Mouse (Mus musculus): ENCODE measurements around the gene Sub1. TPM values are rescaled to one million over a fixed set of nuclear protein-coding genes. Genes with fewer than 3 reads are reported as not detected.
A peak's percentile ranks its signal among the peaks of the same experiment; 100 is the strongest.

Gene Sub1
- polyA plus RNA-seq, 1 experiment from 2014 or later = 608 TPM

- no peaks in the 10 kb centered on the region for H3K27me3 ChIP-seq (replicated peaks; ENCODE audit: insufficient read depth, low read length)
- 89% methylated on average over 5 of the region's 5 CpGs for WGBS
- no peak for ATAC-seq
- H3K9ac ChIP-seq (replicated peaks; ENCODE audit: low read depth) = no peak overlapping the region
- no peak for TF ChIP-seq CTCF (IDR thresholded peaks at IDR 0.05)
- no peak for TF ChIP-seq EP300 (IDR thresholded peaks at IDR 0.05)
- H3K27ac ChIP-seq (ENCODE audit: low read length) = no peak overlapping the region
- H3K4me2 ChIP-seq (replicated peaks; ENCODE audit: low read depth, low read length) = no peak overlapping the region
- no peaks in the 10 kb centered on the region for H3K36me3 ChIP-seq (ENCODE audit: insufficient read depth, low read length)
- no peak overlapping the region for H3K4me3 ChIP-seq (ENCODE audit: low read depth, low read length)
- no peak for DNase-seq (ENCODE audit: low spot score)
- H3K4me1 ChIP-seq (ENCODE audit: insufficient read depth, low read depth, low read length) = no peaks in the 10 kb centered on the region
- no peaks in the 10 kb centered on the region for H3K9me3 ChIP-seq (ENCODE audit: low read length)
These were observed 12.1 kb upstream of the Sub1 start for GRCm38 (mm10) chr15:12008894-12009293.

- 56% methylated on average over 13 of the region's 13 CpGs for WGBS
- Histone ChIP-seq H3K27ac (ENCODE audit: low read length) (no peak overlapping the region), H3K27me3 (replicated peaks; ENCODE audit: insufficient read depth, low read length) (no peaks in the 10 kb centered on the region), H3K9ac (replicated peaks; ENCODE audit: low read depth) (no peak overlapping the region), H3K4me2 (replicated peaks; ENCODE audit: low read depth, low read length) (no peak overlapping the region), H3K9me3 (ENCODE audit: low read length) (no peaks in the 10 kb centered on the region), H3K4me1 (ENCODE audit: insufficient read depth, low read depth, low read length) (no peaks in the 10 kb centered on the region), H3K4me3 (ENCODE audit: low read depth, low read length) (no peak overlapping the region), H3K36me3 (ENCODE audit: insufficient read depth, low read length) (no peaks in the 10 kb centered on the region)
- ATAC-seq (0 out of 2 replicates have a peak, but pooled peaks have one; percentile 30), DNase-seq (ENCODE audit: low spot score) (no peak)
- TF ChIP-seq CTCF (IDR thresholded peaks at IDR 0.05) = peak; percentile 34
- no peak for TF ChIP-seq EP300 (IDR thresholded peaks at IDR 0.05)
These were observed 11.4 kb upstream of the Sub1 start for GRCm38 (mm10) chr15:12007971-12008800.

GRCm38 (mm10) chr15:12007421-12007820 lies 10.6 kb upstream of the Sub1 start:
- ATAC-seq = no peak
- Histone ChIP-seq H3K36me3 (ENCODE audit: insufficient read depth, low read length) (no peaks in the 10 kb centered on the region), H3K4me1 (ENCODE audit: insufficient read depth, low read depth, low read length) (no peaks in the 10 kb centered on the region), H3K4me3 (ENCODE audit: low read depth, low read length) (no peak overlapping the region), H3K4me2 (replicated peaks; ENCODE audit: low read depth, low read length) (no peak overlapping the region), H3K9me3 (ENCODE audit: low read length) (no peaks in the 10 kb centered on the region), H3K27ac (ENCODE audit: low read length) (no peak overlapping the region), H3K9ac (replicated peaks; ENCODE audit: low read depth) (no peak overlapping the region), H3K27me3 (replicated peaks; ENCODE audit: insufficient read depth, low read length) (no peaks in the 10 kb centered on the region)
- no peak for DNase-seq (ENCODE audit: low spot score)
- WGBS = 82% methylated on average over 7 of the region's 7 CpGs
- TF ChIP-seq CTCF (IDR thresholded peaks at IDR 0.05) (no peak), EP300 (IDR thresholded peaks at IDR 0.05) (no peak)

- Histone ChIP-seq H3K9ac (replicated peaks; ENCODE audit: low read depth) (no peak overlapping the region), H3K4me2 (replicated peaks; ENCODE audit: low read depth, low read length) (no peak overlapping the region), H3K9me3 (ENCODE audit: low read length) (no peaks in the 10 kb centered on the region), H3K27ac (ENCODE audit: low read length) (no peak overlapping the region), H3K27me3 (replicated peaks; ENCODE audit: insufficient read depth, low read length) (no peaks in the 10 kb centered on the region), H3K36me3 (ENCODE audit: insufficient read depth, low read length) (no peaks in the 10 kb centered on the region), H3K4me1 (ENCODE audit: insufficient read depth, low read depth, low read length) (no peaks in the 10 kb centered on the region), H3K4me3 (ENCODE audit: low read depth, low read length) (no peak overlapping the region)
- no peak for ATAC-seq
- TF ChIP-seq EP300 (IDR thresholded peaks at IDR 0.05) (no peak), CTCF (IDR thresholded peaks at IDR 0.05) (no peak)
- no peak for DNase-seq (ENCODE audit: low spot score)
- WGBS = 89% methylated on average over 6 of the region's 6 CpGs
These were observed 9.4 kb upstream of the Sub1 start for GRCm38 (mm10) chr15:12006169-12006568.

GRCm38 (mm10) chr15:11995815-11996201 lies 975 bp downstream of the Sub1 start:
- Histone ChIP-seq H3K36me3 (ENCODE audit: insufficient read depth, low read length) (no peaks in the 10 kb centered on the region), H3K27me3 (replicated peaks; ENCODE audit: insufficient read depth, low read length) (no peaks in the 10 kb centered on the region), H3K4me3 (ENCODE audit: low read depth, low read length) (peak overlapping the region; percentile 100), H3K4me1 (ENCODE audit: insufficient read depth, low read depth, low read length) (peaks cover 10% of the 10 kb centered on the region; the same call in 1 of the 2 replicates), H3K9ac (replicated peaks; ENCODE audit: low read depth) (peak overlapping the region; percentile 98), H3K27ac (ENCODE audit: low read length) (peak overlapping the region; percentile 96), H3K4me2 (replicated peaks; ENCODE audit: low read depth, low read length) (peak overlapping the region; percentile 62), H3K9me3 (ENCODE audit: low read length) (no peaks in the 10 kb centered on the region)
- ATAC-seq = peak; percentile 99
- TF ChIP-seq EP300 (IDR thresholded peaks at IDR 0.05) (no peak), CTCF (IDR thresholded peaks at IDR 0.05) (no peak)
- peak; percentile 98 for DNase-seq (ENCODE audit: low spot score)
- WGBS = under 1% methylated on average over 28 of the region's 33 CpGs

GRCm38 (mm10) chr15:11994921-11995814 lies 1.6 kb downstream of the Sub1 start:
- DNase-seq (ENCODE audit: low spot score) (peak; percentile 82), ATAC-seq (peak; percentile 84)

More at GRCm38 (mm10) chr15:11994921-11995814, 1.6 kb downstream of the Sub1 start:
- H3K9me3 ChIP-seq (ENCODE audit: low read length) = no peaks in the 10 kb centered on the region
- peak overlapping the region; percentile 96 for H3K27ac ChIP-seq (ENCODE audit: low read length)
- TF ChIP-seq EP300 (IDR thresholded peaks at IDR 0.05) (no peak; the same call in 1 of the 2 replicates), CTCF (IDR thresholded peaks at IDR 0.05) (peak; percentile 13)
- under 1% methylated on average over 37 of the region's 71 CpGs for WGBS
- peaks cover under 1% of the 10 kb centered on the region; the same call in 1 of the 2 replicates for H3K36me3 ChIP-seq (ENCODE audit: insufficient read depth, low read length)
- H3K4me3 ChIP-seq (ENCODE audit: low read depth, low read length) = peak overlapping the region; percentile 100
- peaks cover 10% of the 10 kb centered on the region; the same call in 1 of the 2 replicates for H3K4me1 ChIP-seq (ENCODE audit: insufficient read depth, low read depth, low read length)
- H3K4me2 ChIP-seq (replicated peaks; ENCODE audit: low read depth, low read length) = peak overlapping the region; percentile 62
- peak overlapping the region; percentile 98 for H3K9ac ChIP-seq (replicated peaks; ENCODE audit: low read depth)
- H3K27me3 ChIP-seq (replicated peaks; ENCODE audit: insufficient read depth, low read length) = no peaks in the 10 kb centered on the region
